Mouse (Mus musculus) MEL (cell line): Measurements from ENCODE around the gene Fat3. TPM values are rescaled to one million over a fixed set of nuclear protein-coding genes. Genes with fewer than 3 reads are reported as not detected.
A peak's percentile ranks its signal among the peaks of the same experiment; 100 is the strongest.

Experiments used
- DNase-seq: peaks from one replicate; pipeline ENCODE4 v3.0.0; 2011; ENCODE audit warnings: low read depth, low spot score
- H3K27ac ChIP-seq: 2 replicates; pipeline ENCODE4 v1.5.1; 2012; ENCODE audit warnings: low read depth, mild to moderate bottlenecking, control low read depth, low read length, moderate library complexity; ENCODE audit not compliant: control insufficient read depth
- H3K27me3 ChIP-seq, 2 experiments: fragments of 150-350 bp in 1 of 2; sonication (generic) in 1 of 2; 2 replicates each; pipeline ENCODE4 v1.6.1; 2012; ENCODE audit warnings: low read length in 2 of 2, mild to moderate bottlenecking in 2 of 2, improper control_type of control experiment in 1 of 2, moderate library complexity in 1 of 2; ENCODE audit not compliant: insufficient read depth in 2 of 2, control insufficient read depth in 1 of 2
- H3K36me3 ChIP-seq, 2 experiments: 2 replicates each; pipeline ENCODE4 v1.6.1; 2012 to 2014; ENCODE audit warnings: low read length in 2 of 2, improper control_type of control experiment in 1 of 2, inconsistent platforms in 1 of 2, mild to moderate bottlenecking in 1 of 2; ENCODE audit not compliant: insufficient read depth in 2 of 2, control insufficient read depth in 1 of 2
- H3K4me1 ChIP-seq, 2 experiments: fragments of 150-350 bp in 1 of 2; sonication (generic) in 1 of 2; 2 replicates each; pipeline ENCODE4 v1.6.1; 2012; ENCODE audit warnings: low read length in 2 of 2, improper control_type of control experiment in 1 of 2, mild to moderate bottlenecking in 1 of 2; ENCODE audit not compliant: insufficient read depth in 2 of 2, control insufficient read depth in 1 of 2
- H3K4me3 ChIP-seq, 2 experiments: fragments of 150-350 bp in 1 of 2; sonication (generic) in 1 of 2; 2 replicates each; pipeline ENCODE4 v1.5.1; 2012; ENCODE audit warnings: low read depth in 2 of 2, low read length in 2 of 2, mild to moderate bottlenecking in 2 of 2, moderate library complexity in 2 of 2, control low read depth in 1 of 2, improper control_type of control experiment in 1 of 2; ENCODE audit not compliant: control insufficient read depth in 1 of 2, insufficient read depth in 1 of 2
- H3K79me2 ChIP-seq: 2 replicates; pipeline ENCODE4 v1.6.1; 2012; ENCODE audit warnings: mild to moderate bottlenecking, low read length, moderate library complexity; ENCODE audit not compliant: control insufficient read depth, poor library complexity, insufficient read depth
- H3K9ac ChIP-seq: 2 replicates; pipeline ENCODE4 v1.6.1; 2012; ENCODE audit warnings: low read depth, mild to moderate bottlenecking, control low read depth, low read length, moderate library complexity; ENCODE audit not compliant: control insufficient read depth, poor library complexity, severe bottlenecking
- H3K9me3 ChIP-seq: fragments of 150-350 bp; sonication (generic); replicated peaks from 2 replicates; pipeline ENCODE4 v1.6.1; 2012; ENCODE audit warnings: mild to moderate bottlenecking, low read length, improper control_type of control experiment, moderate library complexity; ENCODE audit not compliant: insufficient read depth
- BHLHE40 ChIP-seq: IDR thresholded peaks from 2 replicates; pipeline ENCODE4 v1.6.1; 2012; ENCODE audit warnings: low read depth, mild to moderate bottlenecking, inconsistent platforms, low read length, improper control_type of control experiment, borderline replicate concordance
- CHD1 ChIP-seq: IDR thresholded peaks from 2 replicates; pipeline ENCODE4 v1.6.1; 2012; ENCODE audit warnings: low read depth, mild to moderate bottlenecking, inconsistent platforms, low read length, improper control_type of control experiment
- CHD2 ChIP-seq: IDR thresholded peaks from 2 replicates; pipeline ENCODE4 v1.6.1; 2011; ENCODE audit warnings: low read length, improper control_type of control experiment
- CTCF ChIP-seq, 3 experiments: IDR thresholded peaks in 2 of 3; conservative IDR thresholded peaks in 1 of 3; 2 replicates each; pipeline ENCODE4 v1.5.1; 2011 to 2012; ENCODE audit warnings: low read length in 3 of 3, low read depth in 2 of 3, mild to moderate bottlenecking in 2 of 3, improper control_type of control experiment in 1 of 3, inconsistent platforms in 1 of 3, mixed read lengths in 1 of 3, moderate library complexity in 1 of 3; ENCODE audit not compliant: control insufficient read depth in 1 of 3, insufficient read depth in 1 of 3, poor library complexity in 1 of 3, severe bottlenecking in 1 of 3
- E2F4 ChIP-seq: IDR thresholded peaks from 2 replicates; pipeline ENCODE4 v1.6.1; 2011; ENCODE audit warnings: low read depth, low read length, improper control_type of control experiment, borderline replicate concordance
- ELF1 ChIP-seq: IDR thresholded peaks from 2 replicates; pipeline ENCODE4 v1.6.1; 2014; ENCODE audit warnings: low read depth, mild to moderate bottlenecking, inconsistent platforms, low read length, improper control_type of control experiment, moderate library complexity
- ETS1 ChIP-seq: IDR thresholded peaks from 2 replicates; pipeline ENCODE4 v1.6.1; 2012; ENCODE audit warnings: low read depth, mild to moderate bottlenecking, inconsistent platforms, low read length, improper control_type of control experiment, moderate library complexity
- GABPA ChIP-seq: IDR thresholded peaks from 2 replicates; pipeline ENCODE4 v1.6.1; 2012; ENCODE audit warnings: low read depth, mild to moderate bottlenecking, inconsistent platforms, low read length, improper control_type of control experiment, moderate library complexity
- GATA1 ChIP-seq: IDR thresholded peaks from 2 replicates; pipeline ENCODE4 v1.6.1; 2011; ENCODE audit warnings: low read depth, low read length, improper control_type of control experiment
- HCFC1 ChIP-seq: IDR thresholded peaks from 2 replicates; pipeline ENCODE4 v1.6.1; 2012; ENCODE audit warnings: low read depth, mild to moderate bottlenecking, inconsistent platforms, low read length, improper control_type of control experiment, moderate library complexity
- KAT2A ChIP-seq: conservative IDR thresholded peaks from 2 replicates; pipeline ENCODE4 v1.6.1; 2012; ENCODE audit warnings: low read depth, low read length, improper control_type of control experiment, inconsistent platforms
- MAFK ChIP-seq: IDR thresholded peaks from 2 replicates; pipeline ENCODE4 v1.6.1; 2011; ENCODE audit warnings: low read depth, mild to moderate bottlenecking, low read length, improper control_type of control experiment, borderline replicate concordance
- MAX ChIP-seq: IDR thresholded peaks from 2 replicates; pipeline ENCODE4 v1.6.1; 2011; ENCODE audit warnings: low read length, improper control_type of control experiment
- MAZ ChIP-seq: IDR thresholded peaks from 2 replicates; pipeline ENCODE4 v1.6.1; 2012; ENCODE audit warnings: low read depth, mild to moderate bottlenecking, inconsistent platforms, low read length, improper control_type of control experiment
- NELFE ChIP-seq: IDR thresholded peaks from 2 replicates; pipeline ENCODE4 v1.6.1; 2011; ENCODE audit warnings: low read depth, low read length, improper control_type of control experiment
- NRF1 ChIP-seq: IDR thresholded peaks from 2 replicates; pipeline ENCODE4 v1.6.1; 2014; ENCODE audit warnings: low read depth, mild to moderate bottlenecking, inconsistent platforms, low read length, improper control_type of control experiment, moderate library complexity; ENCODE audit not compliant: poor library complexity, insufficient read depth, severe bottlenecking
- POLR2A ChIP-seq, 2 experiments: IDR thresholded peaks; 2 replicates each; pipeline ENCODE4 v1.6.1; 2011 to 2012; ENCODE audit warnings: low read length in 2 of 2, mild to moderate bottlenecking in 2 of 2, control low read depth in 1 of 2, improper control_type of control experiment in 1 of 2, low read depth in 1 of 2, moderate library complexity in 1 of 2; ENCODE audit not compliant: control insufficient read depth in 1 of 2, insufficient read depth in 1 of 2, poor library complexity in 1 of 2
- POLR2AphosphoS2 ChIP-seq: IDR thresholded peaks from 2 replicates; pipeline ENCODE4 v1.6.1; 2011; ENCODE audit warnings: low read length, improper control_type of control experiment
- RAD21 ChIP-seq: IDR thresholded peaks from 2 replicates; pipeline ENCODE4 v1.6.1; 2011; ENCODE audit warnings: mild to moderate bottlenecking, low read depth, low read length, improper control_type of control experiment
- SIN3A ChIP-seq: IDR thresholded peaks from 2 replicates; pipeline ENCODE4 v1.6.1; 2012; ENCODE audit warnings: low read length, improper control_type of control experiment, inconsistent platforms
- TAL1 ChIP-seq: IDR thresholded peaks from 2 replicates; pipeline ENCODE4 v1.6.1; 2012; ENCODE audit warnings: mild to moderate bottlenecking, inconsistent platforms, low read length, moderate library complexity, mixed read lengths
- TBP ChIP-seq: IDR thresholded peaks from 2 replicates; pipeline ENCODE4 v1.8.0; 2011; ENCODE audit warnings: low read depth, low read length, improper control_type of control experiment
- TCF12 ChIP-seq: IDR thresholded peaks from 2 replicates; pipeline ENCODE4 v1.6.1; 2014; ENCODE audit warnings: low read depth, mild to moderate bottlenecking, inconsistent platforms, low read length, improper control_type of control experiment, moderate library complexity
- USF2 ChIP-seq, 2 experiments: IDR thresholded peaks; 2 replicates each; pipeline ENCODE4 v1.6.1; 2011 to 2012; ENCODE audit warnings: improper control_type of control experiment in 2 of 2, low read length in 2 of 2, borderline replicate concordance in 1 of 2, inconsistent platforms in 1 of 2, low read depth in 1 of 2, mild to moderate bottlenecking in 1 of 2; ENCODE audit not compliant: insufficient read depth in 1 of 2
- ZC3H11A ChIP-seq: IDR thresholded peaks from 2 replicates; pipeline ENCODE4 v1.6.1; 2012; ENCODE audit warnings: low read depth, mild to moderate bottlenecking, inconsistent platforms, low read length, improper control_type of control experiment
- ZKSCAN1 ChIP-seq: IDR thresholded peaks from 2 replicates; pipeline ENCODE4 v1.6.1; 2012; ENCODE audit warnings: low read depth, mild to moderate bottlenecking, inconsistent platforms, low read length, improper control_type of control experiment, moderate library complexity
- ZMIZ1 ChIP-seq: IDR thresholded peaks from 2 replicates; pipeline ENCODE4 v1.6.1; 2012; ENCODE audit warnings: low read depth, mild to moderate bottlenecking, inconsistent platforms, low read length, improper control_type of control experiment, moderate library complexity
- ZNF384 ChIP-seq: IDR thresholded peaks from 2 replicates; pipeline ENCODE4 v1.6.1; 2012; ENCODE audit warnings: low read depth, mild to moderate bottlenecking, inconsistent platforms, low read length, improper control_type of control experiment
- polyA plus RNA-seq, 2 experiments: library from polyadenylated mRNA; stranded (reverse) in 1 of 2; unstranded in 1 of 2; fragments of >175 nt in 1 of 2; fragments of >200 nt in 1 of 2; gene quantifications; 2 replicates each; pipeline versions ENCODE4 v1.2.1 to v1.2.4; 2012; ENCODE audit warnings: low replicate concordance in 2 of 2, low read depth in 1 of 2; ENCODE audit not compliant: insufficient read length in 2 of 2, insufficient read depth in 1 of 2, missing spikeins in 1 of 2
- total RNA-seq: library from RNA; depleted of rRNA; stranded (reverse); fragments of 300-350 nt; gene quantifications from 2 replicates; pipeline ENCODE4 v1.2.3, GENCODE M21; 2012

Gene Fat3
- total and polyA plus RNA-seq, 3 experiments: 1.5 to 1.8 TPM; not detected in 1

DNA sequence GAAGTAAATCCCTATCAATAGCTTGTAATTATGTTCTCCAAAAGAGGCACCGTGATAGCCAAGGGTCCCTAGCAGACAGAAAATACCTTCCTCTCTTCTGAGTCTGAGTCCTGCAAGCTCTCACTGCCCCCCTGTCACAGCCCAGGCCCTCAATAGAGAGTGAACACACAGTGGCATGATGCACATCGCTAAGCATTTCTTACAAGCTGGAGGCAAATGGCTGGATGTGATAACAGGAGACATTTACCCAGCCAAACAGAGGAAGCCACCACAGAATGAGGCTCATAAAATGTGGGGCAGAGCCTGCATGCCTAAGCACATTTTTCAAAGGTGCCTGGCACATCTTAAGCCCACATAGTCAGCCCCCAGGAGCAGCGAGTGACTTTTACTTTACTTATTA, 288.5 kb downstream of the Fat3 start (continued):
- no peak for TF ChIP-seq ELF1
- TF ChIP-seq BHLHE40: no peak
- no peak for TF ChIP-seq KAT2A
- TF ChIP-seq RAD21: no peak
- TF ChIP-seq SIN3A: 0 out of 2 replicates have a peak, but pooled peaks have one; percentile 14
- no peak for TF ChIP-seq ZNF384
- TF ChIP-seq MAFK: no peak
- TF ChIP-seq NELFE: no peak
- no peak for TF ChIP-seq POLR2AphosphoS2
- no peak for TF ChIP-seq TCF12
- no peak for TF ChIP-seq GATA1
- no peak for TF ChIP-seq HCFC1
- TF ChIP-seq CTCF (IDR thresholded peaks at IDR 0.05 in 2 of 3, conservative IDR thresholded peaks at IDR 0.05 in 1 of 3; ENCODE audit: control insufficient read depth in 1 of 3, insufficient read depth in 1 of 3, low read depth in 2 of 3, low read length in 3 of 3, poor library complexity in 1 of 3, severe bottlenecking in 1 of 3): no peak
- TF ChIP-seq, all 39 proteins: peak for 4

DNA sequence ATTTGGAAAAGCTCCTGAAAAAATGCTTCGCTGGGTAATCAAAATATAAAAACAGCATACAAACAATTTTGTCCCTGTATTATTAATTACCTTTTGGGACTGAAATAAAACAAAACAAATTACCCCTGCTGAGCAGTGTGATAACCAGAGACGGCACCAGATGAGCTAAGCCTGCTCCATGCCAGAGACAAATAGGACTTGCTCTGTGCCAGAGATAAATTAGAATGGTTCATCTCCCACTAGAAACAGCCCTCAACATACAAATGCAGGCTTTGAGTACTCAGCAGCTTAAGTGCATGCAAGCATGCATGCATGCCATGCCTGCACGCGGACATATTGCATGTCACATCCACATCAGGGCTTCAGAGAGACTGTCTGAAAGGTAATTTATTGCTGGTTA, 288.9 kb downstream of the Fat3 start:
- Histone ChIP-seq H3K79me2 (no peaks in the 10 kb centered on the region), H3K36me3 (peaks cover 0 to 28% of the 10 kb centered on the region in 2 experiments; a peak in 2 of 4 replicates), H3K27me3 (no peaks in the 10 kb centered on the region), H3K27ac (no peak overlapping the region), H3K4me3 (no peak overlapping the region), H3K9me3 (no peaks in the 10 kb centered on the region), H3K4me1 (peaks cover 15 to 33% of the 10 kb centered on the region in 2 experiments), H3K9ac (no peak overlapping the region)
- TF ChIP-seq ZC3H11A (no peak), NRF1 (no peak), CHD2 (no peak), POLR2A (IDR thresholded peaks at IDR 0.05; ENCODE audit: control insufficient read depth in 1 of 2, insufficient read depth in 1 of 2, low read depth in 1 of 2, low read length in 2 of 2, poor library complexity in 1 of 2) (no peak), SIN3A (no peak), E2F4 (no peak), GABPA (no peak), HCFC1 (no peak), TBP (no peak), ETS1 (no peak)
- peak; percentile 20 for DNase-seq

DNA sequence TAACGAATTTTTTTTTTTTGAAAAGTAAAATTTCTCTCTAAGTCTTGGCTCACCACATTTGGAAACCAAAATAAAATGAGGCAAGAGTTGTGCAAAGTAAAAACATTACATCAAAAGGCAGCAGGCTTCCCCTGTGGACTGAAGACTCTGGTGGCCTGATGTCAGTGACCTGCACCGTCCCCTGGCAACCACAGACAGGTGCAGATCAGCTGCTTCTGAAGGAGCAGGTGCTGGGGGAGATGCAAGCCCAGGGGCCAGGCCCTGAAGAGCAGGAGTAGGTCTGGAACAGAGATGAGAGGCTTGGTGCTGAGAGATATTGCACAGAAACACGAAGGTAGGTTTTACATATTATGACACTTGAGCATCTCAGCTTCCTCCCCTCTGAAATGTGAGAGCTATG, 289.6 kb downstream of the Fat3 start:
- Histone ChIP-seq H3K36me3 (peaks cover 0 to 27% of the 10 kb centered on the region in 2 experiments; a peak in 2 of 4 replicates), H3K9ac (no peak overlapping the region), H3K27ac (no peak overlapping the region), H3K4me1 (peaks cover 12 to 32% of the 10 kb centered on the region in 2 experiments), H3K27me3 (no peaks in the 10 kb centered on the region), H3K4me3 (no peak overlapping the region), H3K9me3 (no peaks in the 10 kb centered on the region), H3K79me2 (no peaks in the 10 kb centered on the region)
- no peak for TF ChIP-seq BHLHE40
- TF ChIP-seq ETS1: no peak
- no peak for TF ChIP-seq E2F4
- TF ChIP-seq ZKSCAN1: no peak
- no peak for TF ChIP-seq RAD21
- TF ChIP-seq MAX: no peak
- TF ChIP-seq KAT2A: no peak
- no peak for TF ChIP-seq USF2 (IDR thresholded peaks at IDR 0.05; ENCODE audit: borderline replicate concordance in 1 of 2, insufficient read depth in 1 of 2, low read depth in 1 of 2, low read length in 2 of 2)
- no peak for TF ChIP-seq ZNF384
- TF ChIP-seq TAL1: no peak
- no peak for TF ChIP-seq CHD1
- TF ChIP-seq ELF1: no peak
- TF ChIP-seq ZMIZ1: no peak
- no peak for TF ChIP-seq GATA1
- TF ChIP-seq SIN3A: no peak
- no peak for TF ChIP-seq MAZ
- no peak for TF ChIP-seq NELFE
- no peak for DNase-seq
